Comparison of ENCODE assay signal across 10 mouse cellular contexts in genomic region chr4:135436291-135436690, GRCm38 (mm10). TPM values are rescaled to one million over a fixed set of nuclear protein-coding genes. Genes with fewer than 3 reads are reported as not detected.
A peak's percentile ranks its signal among the peaks of the same experiment; 100 is the strongest.
DNase-seq lines count a peak whose midpoint lies in the region; ATAC-seq and TF ChIP-seq lines count a peak whose summit lies in the region.
"Had no signal": no experiment of that assay in that cellular context is flagged by ENCODE, and none has a peak within 500 bp of the region (broad histone marks: within the 10 kb centered on the region; RNA-seq: fewer than 3 reads in every experiment).

No protein-coding gene starts in this region.

- TF ChIP-seq CTCF in midbrain, postnatal 0 days (IDR thresholded peaks at IDR 0.05): no peak

- no peaks in the 10 kb centered on the region for H3K36me3 ChIP-seq in midbrain, embryonic 10.5 days
- no peaks in the 10 kb centered on the region for H3K36me3 ChIP-seq in midbrain, postnatal 0 days (ENCODE audit: insufficient read depth, low read length)
- no peaks in the 10 kb centered on the region for H3K36me3 ChIP-seq in embryonic facial prominence, embryonic 10.5 days (replicated peaks)
- H3K36me3 ChIP-seq: stomach, embryonic 15.5 days had no signal

- ATAC-seq in midbrain, postnatal 0 days (ENCODE audit: low FRiP score): no peak

- H3K9ac ChIP-seq in midbrain, postnatal 0 days (replicated peaks; ENCODE audit: low read length, poor library complexity, severe bottlenecking): no peak overlapping the region
- H3K9ac ChIP-seq: stomach, embryonic 15.5 days had no signal

- DNase-seq in midbrain, embryonic 10.5 days (ENCODE audit: low spot score): peak; percentile 19
- no peak for DNase-seq in midbrain, postnatal 0 days (ENCODE audit: low spot score)
- DNase-seq in embryonic facial prominence, embryonic 10.5 days (ENCODE audit: low spot score): peak; percentile 21
- DNase-seq in kidney, postnatal 25 days: peak; percentile 50 to 65
- peak; percentile 38 for DNase-seq in thymus, postnatal 14 days
- DNase-seq in layer of hippocampus, adult 18-20 months (ENCODE audit: low spot score in 2 of 2): no peak
- no peak for DNase-seq in frontal cortex, postnatal 36 days (ENCODE audit: low spot score in 2 of 2)
- DNase-seq in layer of hippocampus, adult 8-10 months (ENCODE audit: low spot score in 2 of 2): no peak
- DNase-seq: layer of hippocampus, adult 9-11 months had no signal

- H3K27ac ChIP-seq in midbrain, embryonic 10.5 days (replicated peaks): no peak overlapping the region
- H3K27ac ChIP-seq in midbrain, postnatal 0 days (ENCODE audit: low read depth, low read length): no peak overlapping the region
- no peak overlapping the region; the same call in 1 of the 2 replicates for H3K27ac ChIP-seq in embryonic facial prominence, embryonic 10.5 days (replicated peaks)
- H3K27ac ChIP-seq: stomach, embryonic 15.5 days had no signal

- peaks cover 29% of the 10 kb centered on the region for H3K4me1 ChIP-seq in midbrain, embryonic 10.5 days
- no peaks in the 10 kb centered on the region for H3K4me1 ChIP-seq in midbrain, postnatal 0 days (ENCODE audit: insufficient read depth, low read length)
- peaks cover 35% of the 10 kb centered on the region for H3K4me1 ChIP-seq in embryonic facial prominence, embryonic 10.5 days

- 61% methylated on average over 13 of the region's 13 CpGs for WGBS in midbrain, embryonic 10.5 days
- WGBS in midbrain, postnatal 0 days: 61% methylated on average over 13 of the region's 13 CpGs
- 59% methylated on average over 13 of the region's 13 CpGs for WGBS in embryonic facial prominence, embryonic 10.5 days

- no peak overlapping the region for H3K4me3 ChIP-seq in midbrain, embryonic 10.5 days
- H3K4me3 ChIP-seq in midbrain, postnatal 0 days (ENCODE audit: low read depth, low read length): no peak overlapping the region
- H3K4me3 ChIP-seq in embryonic facial prominence, embryonic 10.5 days: no peak overlapping the region
- H3K4me3 ChIP-seq: stomach, embryonic 15.5 days had no signal

- H3K4me2 ChIP-seq in midbrain, postnatal 0 days (ENCODE audit: low read depth, low read length, poor library complexity, severe bottlenecking): no peak overlapping the region
- H3K4me2 ChIP-seq: stomach, embryonic 15.5 days had no signal

- no peaks in the 10 kb centered on the region for H3K9me3 ChIP-seq in midbrain, embryonic 10.5 days (replicated peaks)
- H3K9me3 ChIP-seq in midbrain, postnatal 0 days (ENCODE audit: low read length): no peaks in the 10 kb centered on the region
- no peaks in the 10 kb centered on the region for H3K9me3 ChIP-seq in embryonic facial prominence, embryonic 10.5 days
- H3K9me3 ChIP-seq: stomach, embryonic 15.5 days had no signal

- peaks cover 23% of the 10 kb centered on the region for H3K27me3 ChIP-seq in midbrain, embryonic 10.5 days (ENCODE audit: low read depth, poor library complexity, severe bottlenecking)
- H3K27me3 ChIP-seq in midbrain, postnatal 0 days (ENCODE audit: insufficient read depth, low read length): no peaks in the 10 kb centered on the region
- H3K27me3 ChIP-seq in embryonic facial prominence, embryonic 10.5 days (replicated peaks; ENCODE audit: low read depth, poor library complexity, severe bottlenecking): peaks cover 13% of the 10 kb centered on the region
- H3K27me3 ChIP-seq: stomach, embryonic 15.5 days had no signal

RNA-seq across cellular contexts. Expression of gene Rcan3, which starts 2.6 kb away (rescaled TPM):
- polyA plus RNA-seq in midbrain, embryonic 10.5 days (2016; fragmentation: Nextera tagmentation; extraction: Ambion mirVana): 9.4 and 10.3 TPM in 2 replicates
- total RNA-seq in midbrain, postnatal 0 days (2014; rRNA removed): 89.6 and 113 TPM in 2 replicates
- 61.6 and 67.7 TPM in 2 replicates for polyA plus RNA-seq in midbrain, postnatal 0 days (2015; fragmentation: Nextera tagmentation; extraction: Ambion mirVana)
- 8.9 TPM in 2 replicates for polyA plus RNA-seq in embryonic facial prominence, embryonic 10.5 days (2016; fragmentation: Nextera tagmentation; extraction: Ambion mirVana)
- total RNA-seq in layer of hippocampus, adult 18-20 months (2021): 10 to 100 TPM; 24.1 to 25.9 TPM
- total RNA-seq in layer of hippocampus, adult 8-10 months (2022): 10 to 100 TPM; 21.9 to 29.4 (median 24.3) TPM

RNA-seq across cellular contexts. Expression of gene Ncmap, which starts 38.3 kb away (rescaled TPM):
- 0.36 and 0.57 TPM in 2 replicates for polyA plus RNA-seq in midbrain, embryonic 10.5 days (2016; fragmentation: Nextera tagmentation; extraction: Ambion mirVana)
- total RNA-seq in midbrain, postnatal 0 days (2014; rRNA removed): 0.71 and 1.3 TPM in 2 replicates
- polyA plus RNA-seq in midbrain, postnatal 0 days (2015; fragmentation: Nextera tagmentation; extraction: Ambion mirVana): 0.98 and 1.5 TPM in 2 replicates
- polyA plus RNA-seq in embryonic facial prominence, embryonic 10.5 days (2016; fragmentation: Nextera tagmentation; extraction: Ambion mirVana): 0.83 and 0.88 TPM in 2 replicates
- under 1 TPM; 0.23 to 0.37 TPM for total RNA-seq in layer of hippocampus, adult 18-20 months (2021)
- 1 to 10 TPM in 1 of 4 experiments, under 1 TPM in 2, not detected in 1; 0.58 to 1.2 (median 0.96) TPM for total RNA-seq in layer of hippocampus, adult 8-10 months (2022)

RNA-seq across cellular contexts. Expression of gene Stpg1, which starts 58.3 kb away (rescaled TPM):
- 0.32 and 0.42 TPM in 2 replicates for polyA plus RNA-seq in midbrain, embryonic 10.5 days (2016; fragmentation: Nextera tagmentation; extraction: Ambion mirVana)
- total RNA-seq in midbrain, postnatal 0 days (2014; rRNA removed): 0.55 TPM in 1 of 2 replicates, not detected in the other
- polyA plus RNA-seq in midbrain, postnatal 0 days (2015; fragmentation: Nextera tagmentation; extraction: Ambion mirVana): 0.28 and 0.40 TPM in 2 replicates
- 0.18 and 0.37 TPM in 2 replicates for polyA plus RNA-seq in embryonic facial prominence, embryonic 10.5 days (2016; fragmentation: Nextera tagmentation; extraction: Ambion mirVana)
- total RNA-seq in layer of hippocampus, adult 18-20 months (2021): 1 to 10 TPM; 1.7 to 3.5 TPM
- total RNA-seq in layer of hippocampus, adult 8-10 months (2022): 1 to 10 TPM in 3 of 4 experiments, under 1 TPM in 1; 0.89 to 2.2 (median 1.5) TPM

RNA-seq across cellular contexts. Expression of gene Nipal3, which starts 58.5 kb away (rescaled TPM):
- 2.1 and 2.3 TPM in 2 replicates for polyA plus RNA-seq in midbrain, embryonic 10.5 days (2016; fragmentation: Nextera tagmentation; extraction: Ambion mirVana)
- 89.3 and 132 TPM in 2 replicates for total RNA-seq in midbrain, postnatal 0 days (2014; rRNA removed)
- 6.5 and 10.9 TPM in 2 replicates for polyA plus RNA-seq in midbrain, postnatal 0 days (2015; fragmentation: Nextera tagmentation; extraction: Ambion mirVana)
- polyA plus RNA-seq in embryonic facial prominence, embryonic 10.5 days (2016; fragmentation: Nextera tagmentation; extraction: Ambion mirVana): 3.2 and 3.7 TPM in 2 replicates
- total RNA-seq in layer of hippocampus, adult 18-20 months (2021): 10 to 100 TPM; 87.9 to 89.0 TPM
- 10 to 100 TPM; 83.3 to 97.8 (median 90.0) TPM for total RNA-seq in layer of hippocampus, adult 8-10 months (2022)

Comparison
In these comparisons a context has a peak if more than half of its experiments do, and no peak if none do; other contexts are left out.
1. DNase-seq: peak in midbrain, embryonic 10.5 days (single experiment), embryonic facial prominence, embryonic 10.5 days (single experiment), kidney, postnatal 25 days (2 of 2) and thymus, postnatal 14 days (single experiment); none in midbrain, postnatal 0 days (single experiment), layer of hippocampus, adult 18-20 months (0 of 2), frontal cortex, postnatal 36 days (0 of 2) and layer of hippocampus, adult 8-10 months (0 of 2).